Mouse (Mus musculus) lung, postnatal 0 days (tissue): ENCODE results near the gene Sipa1l3. TPM values are rescaled to one million over a fixed set of nuclear protein-coding genes. Genes with fewer than 3 reads are reported as not detected.
A peak's percentile ranks its signal among the peaks of the same experiment; 100 is the strongest.

ENCODE experiments used
- ATAC-seq: fragments of 200-750 bp; cut with Nextera tagmentation; 2 replicates; pipeline ENCODE4 v1.8.0; 2017; ENCODE audit warnings: moderate library complexity
- DNase-seq: peaks from one replicate; pipeline ENCODE4 v3.0.0-alpha.2; 2016; ENCODE audit warnings: low spot score
- H3K27ac ChIP-seq: fragments of 300-500 bp; sonication (generic); 2 replicates; pipeline ENCODE4 v1.5.1; 2014; ENCODE audit warnings: antibody characterized with exemption, mild to moderate bottlenecking, low read length, mixed read lengths
- H3K27me3 ChIP-seq: fragments of 300-500 bp; sonication (generic); replicated peaks from 2 replicates; pipeline ENCODE4 v1.6.1; 2014; ENCODE audit warnings: low read length, mixed read lengths; ENCODE audit not compliant: insufficient read depth
- H3K36me3 ChIP-seq: fragments of 300-500 bp; sonication (generic); 2 replicates; pipeline ENCODE4 v1.6.1; 2014; ENCODE audit warnings: low read length, mixed read lengths; ENCODE audit not compliant: insufficient read depth
- H3K4me1 ChIP-seq: fragments of 300-500 bp; sonication (generic); 2 replicates; pipeline ENCODE4 v1.6.1; 2014; ENCODE audit warnings: antibody characterized with exemption, low read depth, low read length, mixed read lengths; ENCODE audit not compliant: insufficient read depth
- H3K4me2 ChIP-seq: fragments of 300-500 bp; sonication (generic); replicated peaks from 2 replicates; pipeline ENCODE4 v1.6.1; 2014; ENCODE audit warnings: low read depth, mild to moderate bottlenecking, low read length, moderate library complexity, mixed read lengths
- H3K4me3 ChIP-seq: fragments of 300-500 bp; sonication (generic); 2 replicates; pipeline ENCODE4 v1.5.1; 2014; ENCODE audit warnings: low read depth, low read length
- H3K9ac ChIP-seq: fragments of 300-500 bp; sonication (generic); replicated peaks from 2 replicates; pipeline ENCODE4 v1.6.1; 2014; ENCODE audit warnings: low read depth, mild to moderate bottlenecking
- H3K9me3 ChIP-seq: fragments of 300-500 bp; sonication (generic); 2 replicates; pipeline ENCODE4 v1.6.1; 2016; ENCODE audit warnings: low read length, mixed read lengths
- CTCF ChIP-seq: IDR thresholded peaks from 2 replicates; pipeline ENCODE4 v1.5.1; 2016; ENCODE audit warnings: antibody characterized with exemption, mild to moderate bottlenecking
- EP300 ChIP-seq: IDR thresholded peaks from 2 replicates; pipeline ENCODE4 v1.6.1; 2016; ENCODE audit warnings: antibody characterized with exemption, mild to moderate bottlenecking, control low read depth
- WGBS: fragments of 180-500 bp; shearing (Covaris S2); extraction: QIAGEN DNeasy Blood & Tissue Kit; methylation state at CpG from one replicate; pipeline ENCODE4 v1.1.7; 2014; 5-methylcytosine and 5-hydroxymethylcytosine counted together
- polyA plus RNA-seq: library from polyadenylated mRNA; unstranded; fragments of >200 nt; fragmentation: Nextera tagmentation; extraction: Ambion mirVana; gene quantifications from 2 replicates; pipeline ENCODE4 v1.2.1, GENCODE M21; 2015

Sipa1l3 gene
- polyA plus RNA-seq, 1 experiment from 2014 or later = 18.5 TPM

- no peak overlapping the region for H3K4me2 ChIP-seq
- H3K36me3 ChIP-seq = no peaks in the 10 kb centered on the region
- H3K9me3 ChIP-seq = no peaks in the 10 kb centered on the region
- no peaks in the 10 kb centered on the region for H3K27me3 ChIP-seq
- TF ChIP-seq EP300 (no peak), CTCF (no peak)
- no peak overlapping the region for H3K4me3 ChIP-seq
- WGBS = 63% methylated on average over 5 of the region's 5 CpGs
- DNase-seq = no peak
- H3K9ac ChIP-seq = no peak overlapping the region
- H3K4me1 ChIP-seq = no peaks in the 10 kb centered on the region
- ATAC-seq = no peak
- H3K27ac ChIP-seq = no peak overlapping the region
Observed at GRCm38 (mm10) chr7:29555521-29555920, 37.1 kb upstream of the Sipa1l3 start.

GRCm38 (mm10) chr7:29555051-29555450 lies 36.6 kb upstream of the Sipa1l3 start:
- 78% methylated on average over 13 of the region's 13 CpGs for WGBS
- Histone ChIP-seq H3K4me2 (no peak overlapping the region), H3K9me3 (no peaks in the 10 kb centered on the region), H3K9ac (no peak overlapping the region), H3K27me3 (no peaks in the 10 kb centered on the region), H3K27ac (no peak overlapping the region), H3K36me3 (no peaks in the 10 kb centered on the region), H3K4me3 (no peak overlapping the region), H3K4me1 (no peaks in the 10 kb centered on the region)
- ATAC-seq (no peak), DNase-seq (no peak)
- TF ChIP-seq EP300 (no peak), CTCF (no peak)

GRCm38 (mm10) chr7:29550691-29551090 lies 32.2 kb upstream of the Sipa1l3 start:
- DNase-seq (no peak), ATAC-seq (no peak)
- Histone ChIP-seq H3K4me2 (no peak overlapping the region), H3K9ac (no peak overlapping the region), H3K27me3 (no peaks in the 10 kb centered on the region), H3K9me3 (no peaks in the 10 kb centered on the region), H3K4me1 (no peaks in the 10 kb centered on the region), H3K36me3 (no peaks in the 10 kb centered on the region), H3K27ac (no peak overlapping the region), H3K4me3 (no peak overlapping the region)
- 52% methylated on average over 3 of the region's 3 CpGs for WGBS
- TF ChIP-seq CTCF = no peak
- TF ChIP-seq EP300 = no peak

GRCm38 (mm10) chr7:29541608-29542007 lies 23.2 kb upstream of the Sipa1l3 start:
- Histone ChIP-seq H3K9me3 (no peaks in the 10 kb centered on the region), H3K4me1 (no peaks in the 10 kb centered on the region), H3K36me3 (no peaks in the 10 kb centered on the region), H3K4me2 (no peak overlapping the region), H3K9ac (no peak overlapping the region), H3K27ac (no peak overlapping the region), H3K27me3 (no peaks in the 10 kb centered on the region), H3K4me3 (no peak overlapping the region)
- DNase-seq = no peak
- no peak for ATAC-seq
- TF ChIP-seq CTCF (no peak), EP300 (no peak)
- WGBS = 68% methylated on average over 4 of the region's 4 CpGs

- H3K4me3 ChIP-seq = no peak overlapping the region
- H3K4me1 ChIP-seq = no peaks in the 10 kb centered on the region
- ATAC-seq (no peak), DNase-seq (no peak)
- WGBS = 72% methylated on average over 5 of the region's 5 CpGs
- no peak overlapping the region for H3K4me2 ChIP-seq
- H3K27ac ChIP-seq = no peak overlapping the region
- no peaks in the 10 kb centered on the region for H3K36me3 ChIP-seq
- no peak overlapping the region for H3K9ac ChIP-seq
- H3K27me3 ChIP-seq = no peaks in the 10 kb centered on the region
- TF ChIP-seq CTCF (no peak), EP300 (no peak)
- no peaks in the 10 kb centered on the region for H3K9me3 ChIP-seq
Observed at GRCm38 (mm10) chr7:29541186-29541585, 22.7 kb upstream of the Sipa1l3 start.

GRCm38 (mm10) chr7:29540631-29541030 lies 22.2 kb upstream of the Sipa1l3 start:
- no peaks in the 10 kb centered on the region for H3K27me3 ChIP-seq
- H3K4me1 ChIP-seq = no peaks in the 10 kb centered on the region
- no peaks in the 10 kb centered on the region for H3K36me3 ChIP-seq
- no peaks in the 10 kb centered on the region for H3K9me3 ChIP-seq
- H3K9ac ChIP-seq = no peak overlapping the region
- 93% methylated on average over 7 of the region's 7 CpGs for WGBS
- ATAC-seq (no peak), DNase-seq (no peak)
- H3K27ac ChIP-seq = no peak overlapping the region
- no peak overlapping the region for H3K4me2 ChIP-seq
- TF ChIP-seq EP300 = no peak
- TF ChIP-seq CTCF = no peak
- no peak overlapping the region for H3K4me3 ChIP-seq

GRCm38 (mm10) chr7:29523700-29524099 lies 5.3 kb upstream of the Sipa1l3 start:
- WGBS = 0% methylated on average over 5 of the region's 5 CpGs
- 0 out of 2 replicates have a peak, but pooled peaks have one; percentile 11 for ATAC-seq
- peak; percentile 90 for DNase-seq

More at GRCm38 (mm10) chr7:29523700-29524099, 5.3 kb upstream of the Sipa1l3 start:
- H3K9ac ChIP-seq = no peak overlapping the region
- H3K27me3 ChIP-seq = no peaks in the 10 kb centered on the region
- TF ChIP-seq EP300 (no peak), CTCF (peak; percentile 88)
- H3K36me3 ChIP-seq = no peaks in the 10 kb centered on the region
- no peak overlapping the region for H3K4me3 ChIP-seq
- H3K27ac ChIP-seq = no peak overlapping the region
- no peaks in the 10 kb centered on the region for H3K4me1 ChIP-seq
- H3K9me3 ChIP-seq = no peaks in the 10 kb centered on the region
- no peak overlapping the region for H3K4me2 ChIP-seq
